Mouse (Mus musculus): ENCODE results near the gene Shc4.

Gene Shc4

DNA sequence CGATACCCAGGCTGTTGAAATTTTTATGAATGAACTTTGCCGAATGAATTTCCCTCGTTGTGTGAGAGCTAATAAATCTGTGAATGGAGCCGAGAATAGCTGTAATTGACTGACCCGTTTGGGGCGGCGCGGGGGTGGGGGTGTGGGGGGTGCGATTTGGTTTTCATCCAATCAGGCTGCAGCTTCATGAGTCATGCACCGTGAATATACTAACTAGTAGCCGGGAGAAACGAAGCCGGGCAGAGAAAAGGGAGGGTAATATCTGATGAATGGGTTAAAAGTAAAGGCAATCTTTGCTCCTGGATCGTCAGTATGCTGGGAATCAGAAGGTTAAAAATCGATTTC, at the start of gene Shc4:
TSS of gene Shc4 (minus strand) at position 63 of the 345 bp plus-strand sequence.
- DNase-seq (ENCODE audit: low spot score in 2 of 2): no peak

DNA sequence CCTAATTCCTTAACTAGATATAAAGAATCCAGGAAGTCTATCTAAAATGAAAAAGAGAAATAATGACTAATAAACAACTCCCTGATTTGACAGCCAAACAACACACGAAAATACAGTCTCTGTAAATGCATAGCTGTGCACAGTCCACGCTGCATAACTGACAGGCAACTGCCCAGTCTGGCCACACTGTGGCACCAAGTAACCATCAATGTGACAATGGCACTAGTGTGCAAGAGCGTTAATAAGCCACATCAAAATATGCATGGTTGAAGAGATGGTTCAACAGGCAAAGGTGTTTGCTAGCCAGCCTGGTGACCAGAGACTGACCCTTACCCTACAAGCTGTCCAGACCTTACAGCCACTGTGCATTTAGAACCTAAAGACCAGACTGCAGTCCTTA, 41.1 kb upstream of the Shc4 start:
- no peak for DNase-seq (ENCODE audit: low spot score in 2 of 2)

DNA sequence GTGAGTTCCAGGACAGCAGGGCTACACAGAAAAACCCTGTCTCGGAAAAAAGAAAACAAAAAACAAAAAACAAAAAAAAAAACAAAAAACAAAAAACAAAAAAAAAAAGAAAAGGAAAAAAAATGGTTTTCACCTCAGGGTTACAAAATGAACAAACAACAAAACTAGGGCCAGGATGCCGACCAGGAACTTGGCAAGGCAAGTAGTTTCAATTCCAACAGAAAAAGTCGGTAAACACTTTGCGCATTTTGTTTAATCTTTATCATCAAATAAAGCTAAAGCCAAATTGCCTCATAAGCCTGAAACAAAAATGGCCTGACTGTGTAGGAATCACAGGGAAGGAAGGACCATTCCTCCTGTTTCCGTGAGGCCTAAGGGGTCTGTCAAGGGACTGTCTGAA, 40.6 kb upstream of the Shc4 start:
- no peak for DNase-seq (ENCODE audit: low spot score in 2 of 2)

DNA sequence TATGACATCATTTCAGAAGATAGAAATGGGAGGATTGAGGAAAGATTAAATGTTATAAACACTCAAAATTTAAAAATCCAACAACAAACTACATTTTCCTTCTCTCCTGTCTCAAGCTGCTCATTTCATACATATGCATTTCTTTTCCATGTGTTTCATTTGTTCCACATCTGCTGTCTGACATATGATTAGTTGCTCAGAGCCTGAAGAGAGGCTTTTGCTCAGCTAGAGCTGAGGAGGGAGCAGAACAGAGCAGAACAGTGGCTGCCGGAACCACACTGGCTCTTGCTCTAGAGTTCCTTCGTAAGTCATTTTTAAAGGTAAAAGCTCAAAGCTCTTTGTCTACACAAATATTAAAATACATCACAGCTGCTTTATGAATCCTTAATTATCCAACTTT, 25.4 kb upstream of the Shc4 start:
- no peak for DNase-seq (ENCODE audit: low spot score in 2 of 2)

DNA sequence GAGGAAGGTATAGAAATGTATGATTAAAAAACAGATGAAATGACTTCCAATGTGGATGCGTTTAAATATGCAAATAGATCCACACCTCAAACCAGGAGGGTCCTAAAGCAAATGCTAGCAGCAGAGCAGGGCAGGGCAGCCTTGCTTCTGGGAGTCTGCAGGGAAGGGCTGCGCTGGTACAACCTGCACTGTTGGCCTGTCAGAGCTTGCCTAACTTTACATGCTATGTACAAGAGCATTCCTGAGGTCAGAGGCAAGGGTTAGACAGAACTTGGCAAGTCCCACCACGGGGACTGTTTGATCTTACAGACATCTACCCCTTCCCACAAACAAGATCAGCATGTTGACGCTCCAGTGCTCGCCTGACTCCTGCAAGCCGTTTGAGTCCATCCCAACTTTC, 15.4 kb upstream of the Shc4 start:
- no peak for DNase-seq (ENCODE audit: low spot score in 2 of 2)

DNA sequence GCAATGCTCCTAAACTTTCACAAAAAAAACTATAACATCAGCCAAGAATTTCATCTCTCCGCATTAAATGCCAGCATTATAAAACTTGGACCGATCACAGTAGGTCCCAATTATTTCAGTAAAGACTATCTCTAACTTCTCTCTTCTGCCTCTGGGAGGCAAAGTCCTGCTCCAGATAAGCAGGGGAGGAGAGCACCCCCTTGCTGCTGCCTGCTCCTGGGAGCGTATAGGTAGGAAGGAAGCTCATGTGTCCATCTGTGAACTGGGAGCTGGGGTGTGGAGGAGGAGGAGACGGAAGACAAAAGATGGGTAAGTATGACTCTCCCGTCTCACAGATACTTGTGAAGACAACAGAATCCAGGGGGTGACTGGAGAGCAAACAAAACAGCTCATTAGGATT, 14.8 kb upstream of the Shc4 start:
- no peak for DNase-seq (ENCODE audit: low spot score in 2 of 2)

DNA sequence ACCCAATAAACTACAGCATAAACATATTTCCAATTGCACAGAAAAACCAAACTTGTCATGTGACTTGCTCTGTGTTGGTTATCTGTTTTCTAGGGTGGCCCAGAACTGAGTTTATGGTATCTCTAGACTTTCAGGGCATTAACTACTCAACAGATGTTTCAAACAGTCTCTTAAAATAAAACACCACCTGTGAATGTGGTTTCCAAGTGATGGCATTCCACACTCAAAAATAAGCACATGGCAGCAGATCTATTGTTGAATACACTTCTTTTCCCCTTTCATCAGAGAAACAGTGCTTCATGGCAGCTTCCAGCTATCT, 12.0 kb upstream of the Shc4 start:
- DNase-seq (ENCODE audit: low spot score in 2 of 2): no peak

DNA sequence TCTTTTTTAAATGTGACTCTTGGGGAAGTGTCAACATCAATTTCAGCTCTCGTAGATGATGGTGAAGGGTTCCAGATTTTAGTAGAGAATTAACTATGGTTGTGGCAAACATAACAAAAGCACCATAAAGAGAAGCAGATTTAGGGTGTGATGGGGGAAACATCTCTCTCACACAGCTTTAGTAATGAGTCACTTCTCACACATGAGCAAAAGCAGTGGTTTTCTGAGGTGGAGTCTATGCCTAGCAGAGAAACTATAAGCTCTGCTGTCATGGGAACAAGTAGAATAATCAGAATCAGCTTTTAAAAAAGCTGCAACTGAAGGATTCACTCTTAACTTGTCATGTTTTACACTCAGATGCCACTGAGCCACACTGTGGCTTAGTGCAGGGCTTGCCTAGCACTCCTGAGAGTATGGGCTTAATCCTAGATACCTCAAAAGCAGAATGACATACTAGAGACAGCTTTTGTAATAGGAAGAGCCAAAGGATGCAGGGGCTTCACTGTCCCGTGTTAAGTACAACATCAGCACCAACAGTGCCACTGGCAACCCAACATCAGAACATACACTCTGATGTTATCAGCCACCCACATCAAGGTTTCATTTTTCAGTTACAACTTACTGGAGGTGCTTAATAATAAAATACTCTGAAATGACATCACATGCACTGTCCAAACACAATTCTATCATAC, 11.5 kb upstream of the Shc4 start:
- DNase-seq (ENCODE audit: low spot score in 2 of 2): peak in 1 of 2 experiments; percentile 11

DNA sequence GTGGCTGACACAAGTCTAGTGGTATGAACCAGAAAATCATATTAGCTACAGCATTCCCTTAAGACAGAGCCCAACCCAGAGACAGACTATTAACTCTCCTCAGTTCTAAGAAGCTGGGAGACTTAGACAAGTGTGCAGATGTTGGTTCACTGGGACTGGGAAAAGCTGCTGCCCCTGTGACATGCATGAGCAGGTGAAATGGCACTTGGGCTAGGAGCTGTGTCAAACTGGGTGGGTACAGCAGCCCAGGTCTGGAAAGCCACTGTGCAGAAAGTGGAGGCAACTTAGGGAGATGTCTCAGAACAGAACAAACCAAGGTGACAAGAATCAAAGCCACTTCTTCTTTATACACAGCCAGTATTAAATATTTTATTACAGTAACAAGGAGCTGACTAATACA, 10.8 kb upstream of the Shc4 start:
- DNase-seq (ENCODE audit: low spot score in 2 of 2): no peak

DNA sequence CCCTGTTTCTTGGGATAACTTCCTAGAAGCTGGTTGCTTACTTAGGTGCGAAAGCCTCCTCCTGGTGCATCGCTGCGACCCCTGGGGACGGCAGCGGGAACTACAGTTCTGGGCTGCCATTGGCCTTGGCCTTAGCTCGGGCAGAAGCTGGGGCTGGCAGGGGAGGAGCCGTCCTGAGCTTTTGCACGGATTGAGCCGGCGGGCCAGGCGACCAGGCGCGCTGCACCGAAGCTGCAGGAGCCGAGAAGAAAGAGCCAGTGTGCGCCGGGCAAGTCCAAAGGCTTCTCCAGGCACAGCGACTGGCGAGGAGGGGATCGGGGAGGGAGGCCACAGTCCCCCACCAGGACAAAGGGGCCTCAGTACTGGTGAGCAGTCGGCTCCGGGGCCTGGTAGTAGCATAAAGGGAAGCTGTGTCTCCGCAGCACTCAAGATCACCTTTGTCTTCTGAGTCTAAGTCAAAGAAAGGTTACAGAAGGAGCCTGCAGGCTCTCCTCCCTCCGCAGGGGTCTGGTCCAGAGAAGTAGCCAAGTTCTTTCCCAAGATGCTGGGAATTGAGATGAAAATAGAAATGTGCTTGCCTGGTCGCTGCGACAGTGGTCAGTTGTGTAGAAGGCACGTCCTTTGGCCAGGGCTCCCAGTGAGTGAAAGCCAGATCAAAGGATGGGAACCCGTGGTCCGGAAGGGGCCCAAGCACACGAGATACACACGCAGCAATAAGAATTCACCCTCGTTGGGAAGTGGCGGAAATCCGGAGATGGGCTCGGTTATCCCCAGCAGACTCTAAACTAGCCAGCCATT, 8.0 kb upstream of the Shc4 start:
- peak; percentile 71 to 80 for DNase-seq (ENCODE audit: low spot score in 2 of 2)

DNA sequence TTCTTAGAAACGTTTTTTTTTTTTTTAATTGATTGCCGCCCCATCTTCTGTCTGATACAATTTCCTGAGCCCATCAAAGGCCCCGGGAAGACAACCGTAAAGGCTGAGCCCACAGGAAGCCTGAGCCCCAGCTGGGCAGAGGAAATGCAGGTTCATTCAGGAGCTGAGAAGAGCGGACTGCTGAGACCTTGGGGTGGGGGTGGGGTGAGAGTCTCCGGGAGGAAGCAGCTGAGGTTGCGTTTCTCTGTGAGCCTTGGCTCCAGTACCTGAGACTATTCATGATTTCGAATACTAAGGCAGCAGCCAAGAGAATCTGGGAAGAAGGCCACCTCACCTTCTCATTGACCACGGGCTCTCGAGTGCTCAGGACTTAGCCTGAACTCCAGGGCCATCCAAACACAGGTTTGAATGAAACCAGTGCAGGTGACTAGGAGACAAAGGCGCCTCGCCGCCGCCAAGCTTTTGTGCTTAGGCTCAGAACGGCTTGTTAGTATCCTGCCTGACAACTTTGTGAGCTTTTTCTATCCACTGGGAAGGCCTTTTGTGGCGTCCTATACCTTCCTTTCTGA, 682 bp upstream of the Shc4 start:
- peak in 1 of 2 experiments; percentile 1 for DNase-seq (ENCODE audit: low spot score in 2 of 2)

DNA sequence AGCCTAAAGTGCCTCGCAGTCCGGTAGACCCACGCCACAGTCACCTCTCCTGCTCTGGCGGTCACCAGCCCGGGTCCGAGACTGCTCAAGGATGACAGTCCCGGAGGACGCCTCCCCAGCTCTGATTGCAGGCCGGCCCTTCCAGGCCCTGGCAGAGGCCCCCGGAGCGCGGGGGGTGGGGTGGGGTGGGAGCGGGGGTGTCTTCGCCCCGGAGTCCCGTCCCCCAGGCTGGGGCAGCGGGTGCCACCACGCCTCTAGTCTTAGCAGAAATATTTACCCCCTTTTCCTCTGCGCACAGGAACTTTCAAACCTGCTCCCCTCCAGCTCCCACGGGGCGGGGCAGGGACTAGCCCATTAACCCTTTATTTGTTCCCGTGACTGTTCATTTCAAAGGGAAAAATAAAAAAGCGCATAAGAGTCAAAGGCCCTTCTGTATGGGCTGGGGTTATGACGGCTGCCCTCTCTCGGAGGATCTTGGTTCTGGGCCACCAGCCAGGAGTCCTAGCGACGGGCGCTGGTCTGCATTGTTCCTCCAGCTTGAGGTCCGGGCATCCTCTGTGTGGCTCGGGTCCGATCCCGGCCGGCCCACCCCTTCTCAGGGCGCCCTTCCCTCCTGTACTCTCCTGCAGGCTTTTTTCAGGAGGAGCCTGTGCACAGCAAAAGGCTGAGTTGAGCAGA, 401 bp downstream of the Shc4 start:
- peak in 1 of 2 experiments; percentile 10 for DNase-seq (ENCODE audit: low spot score in 2 of 2)

DNA sequence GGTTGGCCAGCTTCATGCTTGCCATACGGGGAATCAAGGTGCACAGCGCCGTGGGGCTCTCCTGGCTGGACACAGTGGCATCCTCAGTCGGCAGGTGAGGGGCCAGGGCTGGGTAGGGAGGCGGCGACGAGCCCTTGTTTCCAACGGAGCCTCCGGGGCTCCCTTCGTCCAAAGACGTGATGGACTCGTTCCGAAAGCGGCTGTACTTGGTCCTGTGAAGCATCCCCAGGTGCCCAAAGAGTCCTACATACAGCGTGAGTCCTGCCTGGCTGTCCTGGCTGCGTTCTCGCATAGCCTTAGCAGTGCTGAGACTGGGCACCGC, 901 bp downstream of the Shc4 start:
- DNase-seq (ENCODE audit: low spot score in 2 of 2): no peak

DNA sequence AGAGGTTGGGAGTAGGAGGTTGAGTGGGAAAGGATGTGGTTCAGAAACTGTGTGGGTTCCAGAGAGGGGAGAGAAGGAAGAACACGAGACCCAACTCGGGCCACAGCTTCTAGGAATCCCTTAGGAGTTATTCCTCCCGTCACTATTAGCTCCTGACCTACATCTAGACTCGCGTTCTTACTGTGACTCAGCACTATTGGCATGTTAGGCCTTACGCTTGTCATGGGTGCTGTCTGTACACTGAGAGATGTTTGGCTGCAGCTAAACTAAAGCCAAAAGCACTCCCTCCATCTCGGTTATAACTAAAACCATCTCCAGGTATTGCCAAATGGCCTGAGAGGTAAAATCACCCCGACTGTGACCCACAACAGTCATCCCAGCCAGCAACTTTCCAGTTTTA, 7.3 kb downstream of the Shc4 start:
- DNase-seq (ENCODE audit: low spot score in 2 of 2): no peak

DNA sequence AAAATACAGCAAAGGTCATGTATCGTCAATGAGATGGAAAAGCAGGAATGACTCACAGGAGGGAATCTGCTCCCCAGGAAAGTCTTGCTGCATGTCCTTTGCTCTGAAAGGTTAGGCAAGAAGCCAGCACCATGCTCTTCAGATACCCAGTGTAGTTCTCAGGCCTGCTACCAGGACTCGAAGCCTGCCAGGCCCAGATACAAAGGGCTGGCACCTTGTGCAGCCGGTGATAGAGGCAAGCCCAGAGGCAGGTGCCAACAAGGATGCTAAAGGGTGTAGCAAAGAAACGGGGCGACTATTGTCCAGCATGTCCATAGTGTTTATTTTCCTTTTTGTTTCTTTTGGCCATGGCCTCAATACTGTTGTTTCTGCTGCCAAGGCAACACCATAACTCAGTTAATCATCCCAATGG, 17.4 kb downstream of the Shc4 start:
- no peak for DNase-seq (ENCODE audit: low spot score in 2 of 2)

DNA sequence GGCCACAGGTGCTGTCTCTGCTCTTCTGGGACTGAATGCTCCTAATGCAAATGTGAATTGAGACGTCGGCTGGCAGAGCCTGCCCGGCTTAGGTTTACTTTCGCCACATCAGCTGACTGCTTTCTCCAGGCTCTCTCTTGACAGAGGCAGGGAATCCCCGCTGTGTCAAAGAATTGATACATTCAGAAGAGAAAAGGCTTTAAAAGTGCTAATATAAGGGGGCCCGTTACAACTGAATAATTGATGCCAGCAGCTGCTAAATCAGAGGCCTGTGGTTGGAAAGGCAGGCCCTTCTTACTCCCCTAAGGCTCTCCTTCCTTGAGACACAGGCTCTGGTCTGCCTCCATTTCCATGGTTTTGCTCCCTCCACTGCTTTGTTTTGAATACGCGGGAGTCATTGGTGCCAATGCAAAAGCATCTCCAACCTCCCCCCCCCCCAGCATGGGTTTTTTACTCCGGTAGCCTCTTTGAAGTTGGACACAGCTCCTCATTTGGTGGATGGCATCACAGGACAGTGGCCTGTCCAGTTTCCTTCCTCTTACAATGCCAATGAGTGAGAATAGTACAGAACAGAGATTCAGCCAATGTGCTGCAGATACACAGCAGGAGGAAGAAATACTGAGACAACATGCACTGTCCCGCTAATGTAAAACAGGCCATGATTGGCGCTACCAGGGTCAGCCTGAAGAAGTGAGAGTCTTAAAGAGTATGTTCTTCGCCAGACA, 18.9 kb downstream of the Shc4 start:
- DNase-seq (ENCODE audit: low spot score in 2 of 2): no peak

DNA sequence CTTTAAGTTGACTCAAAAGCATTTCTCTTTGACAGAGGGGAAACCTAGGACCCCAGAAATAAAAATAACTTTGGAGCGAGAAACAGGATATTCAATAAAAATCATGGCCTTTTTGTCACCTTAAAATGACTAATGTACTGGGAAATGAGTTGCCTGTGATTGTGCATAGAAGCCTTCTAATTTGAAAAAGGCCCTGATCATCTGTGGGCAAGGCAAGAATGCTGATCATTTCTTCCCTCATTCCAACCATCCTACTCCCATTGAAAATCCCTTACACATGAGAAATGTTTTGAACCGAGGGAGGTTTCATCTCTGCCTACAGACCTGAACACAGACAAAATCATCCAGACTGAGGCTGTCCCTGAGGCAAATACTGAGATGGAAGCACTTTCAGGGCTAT, 21.1 kb downstream of the Shc4 start:
- no peak for DNase-seq (ENCODE audit: low spot score in 2 of 2)

DNA sequence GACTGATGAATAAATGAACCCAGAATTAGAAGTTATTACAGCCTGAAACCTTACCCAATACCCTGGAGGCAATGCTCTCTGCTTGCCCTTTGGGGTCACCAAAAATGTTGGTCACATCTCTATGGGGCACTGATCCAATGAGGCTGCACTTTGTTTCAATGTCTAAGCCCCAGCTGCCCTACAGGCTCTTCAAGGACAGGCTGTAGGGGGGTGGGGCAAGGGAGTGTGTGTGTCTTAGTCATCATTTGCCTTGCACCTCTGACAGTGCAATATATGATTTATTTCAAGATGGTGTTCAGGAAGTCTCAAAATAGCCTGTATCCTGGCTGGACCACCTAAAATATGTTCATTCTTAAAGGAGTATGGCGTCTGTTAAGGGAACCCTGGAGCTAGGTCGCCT, 22.3 kb downstream of the Shc4 start:
- DNase-seq (ENCODE audit: low spot score in 2 of 2): no peak

DNA sequence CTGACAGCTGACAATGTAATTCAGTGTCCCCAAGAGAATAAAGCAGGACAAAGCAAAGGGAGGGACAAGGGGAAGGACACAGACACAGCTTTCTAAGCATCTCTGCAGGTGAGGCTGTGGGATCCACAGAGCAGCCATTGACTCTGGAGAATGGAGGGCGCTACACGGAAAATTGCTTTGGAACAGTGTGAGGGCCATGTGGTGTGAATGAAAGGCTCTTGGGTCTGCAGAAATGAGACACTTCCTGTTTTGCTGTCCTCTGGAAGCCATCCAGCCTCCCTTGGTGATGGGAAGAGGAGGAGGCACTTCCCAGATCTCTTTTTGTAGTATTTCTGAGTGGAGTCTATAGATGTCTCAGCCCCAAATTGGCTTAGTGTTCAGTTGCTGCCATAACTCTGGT, 27.7 kb downstream of the Shc4 start:
- DNase-seq (ENCODE audit: low spot score in 2 of 2): no peak

DNA sequence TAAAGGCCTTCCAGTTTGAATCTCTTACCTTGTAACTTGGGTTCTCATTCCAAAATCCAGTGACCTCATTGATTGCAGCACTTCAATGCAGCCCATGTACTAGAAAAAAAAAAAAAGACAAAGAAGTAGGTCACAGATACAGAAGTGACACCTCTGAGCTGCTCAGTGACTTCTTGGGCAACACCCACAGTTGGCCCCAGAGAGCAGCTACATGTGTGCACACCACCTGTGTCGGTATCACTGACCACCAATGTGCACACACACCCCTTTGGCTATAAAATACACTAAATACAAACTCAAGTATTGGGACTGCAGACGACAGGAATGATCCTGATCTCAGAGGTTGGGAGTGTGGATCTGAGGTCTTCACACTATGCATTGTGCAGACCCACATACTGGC, 29.1 kb downstream of the Shc4 start:
- no peak for DNase-seq (ENCODE audit: low spot score in 2 of 2)

DNA sequence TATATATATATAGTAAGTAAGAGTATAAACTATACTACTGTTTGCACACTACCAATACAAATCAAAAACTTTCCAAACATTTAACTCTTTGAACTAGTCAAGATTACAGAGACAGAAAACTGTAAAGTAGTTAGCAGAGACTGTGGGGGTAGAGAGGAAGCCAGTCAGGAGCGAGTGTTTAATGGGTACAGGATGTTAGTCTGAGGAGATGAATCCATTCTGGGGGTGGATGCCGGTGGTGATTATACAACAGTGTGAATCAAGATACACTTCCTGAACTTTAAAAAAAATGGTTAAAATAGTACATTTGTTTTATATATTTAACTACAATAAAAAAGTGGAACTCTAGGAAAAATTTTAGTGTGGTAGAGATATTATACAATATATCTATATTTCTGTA, 31.9 kb downstream of the Shc4 start:
- no peak for DNase-seq (ENCODE audit: low spot score in 2 of 2)

DNA sequence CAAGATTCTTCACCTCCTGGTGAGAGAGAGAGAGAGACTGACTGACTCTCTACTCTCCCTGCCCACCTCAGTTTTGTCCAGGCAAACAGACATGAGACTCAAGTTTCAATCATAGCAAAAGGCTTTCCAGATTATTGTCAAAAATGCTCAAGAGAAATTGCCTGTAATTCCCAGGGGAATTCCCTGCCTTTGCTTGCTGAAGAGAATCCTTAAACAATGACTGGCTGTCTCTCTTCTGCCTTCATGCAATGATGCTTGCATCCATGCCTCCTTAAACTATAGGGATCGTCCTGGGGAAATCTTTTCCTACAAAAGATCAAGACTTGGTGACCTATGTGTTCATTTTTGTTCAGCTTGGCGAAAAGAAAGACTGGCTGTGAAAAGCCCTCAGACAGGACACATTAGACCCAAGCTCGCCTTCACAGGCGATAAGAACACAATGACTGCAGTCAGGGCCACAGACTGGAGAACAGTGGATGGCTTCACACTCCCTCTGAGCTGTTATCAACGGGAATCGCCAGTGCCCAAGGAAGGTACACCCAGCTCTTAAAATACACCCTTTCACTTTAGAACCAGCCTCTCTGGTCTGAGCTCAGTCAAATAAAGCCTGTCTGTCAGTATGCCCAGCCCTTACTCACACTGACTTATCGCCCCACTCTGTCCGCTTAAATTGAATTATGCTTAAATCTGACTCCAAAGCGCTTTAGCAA, 38.4 kb downstream of the Shc4 start:
- no peak for DNase-seq (ENCODE audit: low spot score in 2 of 2)

Data from natural killer cell, adult 2 months (primary cell).